Mouse (Mus musculus): ENCODE results near the gene Tbcc. TPM values are rescaled to one million over a fixed set of nuclear protein-coding genes. Genes with fewer than 3 reads are reported as not detected.

Gene Tbcc
- polyA plus RNA-seq, 1 experiment from 2014 or later = 55.6 TPM

- Histone ChIP-seq H3K36me3 (ENCODE audit: control insufficient read depth, insufficient read depth) (no peaks in the 10 kb centered on the region), H3K4me3 (replicated peaks; ENCODE audit: low read length) (no peak overlapping the region), H3K27me3 (replicated peaks; ENCODE audit: control insufficient read depth, insufficient read depth, low read length) (no peaks in the 10 kb centered on the region), H3K4me1 (replicated peaks; ENCODE audit: control insufficient read depth, insufficient read depth, low read length) (0 out of 2 replicates have a peak, but pooled peaks cover 3% of the 10 kb centered on the region), H3K9ac (replicated peaks; ENCODE audit: low read depth, low read length) (no peak overlapping the region), H3K9me3 (ENCODE audit: control insufficient read depth, low read length) (no peaks in the 10 kb centered on the region), H3K27ac (ENCODE audit: low read length) (no peak overlapping the region), H3K4me2 (ENCODE audit: low read length) (no peak overlapping the region)
- 91% methylated on average over 5 of the region's 5 CpGs for WGBS
- no peak for ATAC-seq
These were observed 13.4 kb upstream of the Tbcc start for GRCm38 (mm10) chr17:46877061-46877460.

GRCm38 (mm10) chr17:46879841-46880311 is 10.6 kb upstream of the Tbcc start:
- 43% methylated on average over 14 of the region's 14 CpGs for WGBS

GRCm38 (mm10) chr17:46880322-46880721 is 10.2 kb upstream of the Tbcc start:
- 78% methylated on average over 2 of the region's 2 CpGs for WGBS
- Histone ChIP-seq H3K4me1 (replicated peaks; ENCODE audit: control insufficient read depth, insufficient read depth, low read length) (0 out of 2 replicates have a peak, but pooled peaks cover 3% of the 10 kb centered on the region), H3K27me3 (replicated peaks; ENCODE audit: control insufficient read depth, insufficient read depth, low read length) (no peaks in the 10 kb centered on the region), H3K4me3 (replicated peaks; ENCODE audit: low read length) (no peak overlapping the region), H3K9me3 (ENCODE audit: control insufficient read depth, low read length) (no peaks in the 10 kb centered on the region), H3K4me2 (ENCODE audit: low read length) (no peak overlapping the region), H3K9ac (replicated peaks; ENCODE audit: low read depth, low read length) (no peak overlapping the region), H3K27ac (ENCODE audit: low read length) (no peak overlapping the region), H3K36me3 (ENCODE audit: control insufficient read depth, insufficient read depth) (no peaks in the 10 kb centered on the region)
- ATAC-seq = no peak

More at GRCm38 (mm10) chr17:46879841-46880311, 10.6 kb upstream of the Tbcc start:
- no peaks in the 10 kb centered on the region for H3K36me3 ChIP-seq (ENCODE audit: control insufficient read depth, insufficient read depth)
- no peak overlapping the region for H3K9ac ChIP-seq (replicated peaks; ENCODE audit: low read depth, low read length)
- H3K4me1 ChIP-seq (replicated peaks; ENCODE audit: control insufficient read depth, insufficient read depth, low read length) = 0 out of 2 replicates have a peak, but pooled peaks cover 3% of the 10 kb centered on the region
- ATAC-seq = peak; percentile 12; the same call in 1 of the 2 replicates
- H3K4me2 ChIP-seq (ENCODE audit: low read length) = no peak overlapping the region
- H3K9me3 ChIP-seq (ENCODE audit: control insufficient read depth, low read length) = no peaks in the 10 kb centered on the region
- H3K4me3 ChIP-seq (replicated peaks; ENCODE audit: low read length) = no peak overlapping the region
- no peak overlapping the region for H3K27ac ChIP-seq (ENCODE audit: low read length)
- H3K27me3 ChIP-seq (replicated peaks; ENCODE audit: control insufficient read depth, insufficient read depth, low read length) = no peaks in the 10 kb centered on the region

GRCm38 (mm10) chr17:46881728-46882127 is 8.8 kb upstream of the Tbcc start:
- Histone ChIP-seq H3K9me3 (ENCODE audit: control insufficient read depth, low read length) (no peaks in the 10 kb centered on the region), H3K9ac (replicated peaks; ENCODE audit: low read depth, low read length) (no peak overlapping the region), H3K27ac (ENCODE audit: low read length) (no peak overlapping the region), H3K27me3 (replicated peaks; ENCODE audit: control insufficient read depth, insufficient read depth, low read length) (no peaks in the 10 kb centered on the region), H3K4me1 (replicated peaks; ENCODE audit: control insufficient read depth, insufficient read depth, low read length) (0 out of 2 replicates have a peak, but pooled peaks cover 3% of the 10 kb centered on the region), H3K36me3 (ENCODE audit: control insufficient read depth, insufficient read depth) (no peaks in the 10 kb centered on the region), H3K4me2 (ENCODE audit: low read length) (no peak overlapping the region), H3K4me3 (replicated peaks; ENCODE audit: low read length) (no peak overlapping the region)
- ATAC-seq = no peak
- WGBS = 77% methylated on average over 6 of the region's 6 CpGs

- Histone ChIP-seq H3K4me1 (replicated peaks; ENCODE audit: control insufficient read depth, insufficient read depth, low read length) (0 out of 2 replicates have a peak, but pooled peaks cover 5% of the 10 kb centered on the region), H3K36me3 (ENCODE audit: control insufficient read depth, insufficient read depth) (no peaks in the 10 kb centered on the region), H3K27me3 (replicated peaks; ENCODE audit: control insufficient read depth, insufficient read depth, low read length) (no peaks in the 10 kb centered on the region), H3K4me3 (replicated peaks; ENCODE audit: low read length) (no peak overlapping the region), H3K4me2 (ENCODE audit: low read length) (no peak overlapping the region), H3K27ac (ENCODE audit: low read length) (no peak overlapping the region), H3K9me3 (ENCODE audit: control insufficient read depth, low read length) (no peaks in the 10 kb centered on the region), H3K9ac (replicated peaks; ENCODE audit: low read depth, low read length) (no peak overlapping the region)
- ATAC-seq = no peak
- 90% methylated on average over 9 of the region's 9 CpGs for WGBS
These were observed 7.4 kb upstream of the Tbcc start for GRCm38 (mm10) chr17:46883107-46883506.

GRCm38 (mm10) chr17:46884766-46885165 is 5.7 kb upstream of the Tbcc start:
- Histone ChIP-seq H3K9ac (replicated peaks; ENCODE audit: low read depth, low read length) (no peak overlapping the region), H3K9me3 (ENCODE audit: control insufficient read depth, low read length) (no peaks in the 10 kb centered on the region), H3K27me3 (replicated peaks; ENCODE audit: control insufficient read depth, insufficient read depth, low read length) (no peaks in the 10 kb centered on the region), H3K36me3 (ENCODE audit: control insufficient read depth, insufficient read depth) (no peaks in the 10 kb centered on the region), H3K4me2 (ENCODE audit: low read length) (no peak overlapping the region), H3K4me1 (replicated peaks; ENCODE audit: control insufficient read depth, insufficient read depth, low read length) (peaks cover 10% of the 10 kb centered on the region; the same call in 1 of the 2 replicates), H3K27ac (ENCODE audit: low read length) (no peak overlapping the region), H3K4me3 (replicated peaks; ENCODE audit: low read length) (no peak overlapping the region)
- no peak for ATAC-seq
- 87% methylated on average over 6 of the region's 6 CpGs for WGBS

- Histone ChIP-seq H3K4me1 (replicated peaks; ENCODE audit: control insufficient read depth, insufficient read depth, low read length) (peaks cover 9% of the 10 kb centered on the region; the same call in 1 of the 2 replicates), H3K4me2 (ENCODE audit: low read length) (no peak overlapping the region), H3K36me3 (ENCODE audit: control insufficient read depth, insufficient read depth) (no peaks in the 10 kb centered on the region), H3K27ac (ENCODE audit: low read length) (no peak overlapping the region), H3K27me3 (replicated peaks; ENCODE audit: control insufficient read depth, insufficient read depth, low read length) (no peaks in the 10 kb centered on the region), H3K9me3 (ENCODE audit: control insufficient read depth, low read length) (no peaks in the 10 kb centered on the region), H3K4me3 (replicated peaks; ENCODE audit: low read length) (no peak overlapping the region), H3K9ac (replicated peaks; ENCODE audit: low read depth, low read length) (no peak overlapping the region)
- 83% methylated on average over 11 of the region's 11 CpGs for WGBS
- no peak for ATAC-seq
These were observed 5.1 kb upstream of the Tbcc start for GRCm38 (mm10) chr17:46885218-46885909.

GRCm38 (mm10) chr17:46885910-46886643 is 4.4 kb upstream of the Tbcc start:
- Histone ChIP-seq H3K9me3 (ENCODE audit: control insufficient read depth, low read length) (no peaks in the 10 kb centered on the region), H3K27ac (ENCODE audit: low read length) (no peak overlapping the region), H3K4me2 (ENCODE audit: low read length) (no peak overlapping the region), H3K36me3 (ENCODE audit: control insufficient read depth, insufficient read depth) (no peaks in the 10 kb centered on the region), H3K4me1 (replicated peaks; ENCODE audit: control insufficient read depth, insufficient read depth, low read length) (peaks cover 9% of the 10 kb centered on the region; the same call in 1 of the 2 replicates), H3K4me3 (replicated peaks; ENCODE audit: low read length) (no peak overlapping the region), H3K9ac (replicated peaks; ENCODE audit: low read depth, low read length) (no peak overlapping the region), H3K27me3 (replicated peaks; ENCODE audit: control insufficient read depth, insufficient read depth, low read length) (no peaks in the 10 kb centered on the region)
- ATAC-seq = no peak
- WGBS = 61% methylated on average over 17 of the region's 17 CpGs

GRCm38 (mm10) chr17:46888511-46889212 is 1.8 kb upstream of the Tbcc start:
- no peaks in the 10 kb centered on the region for H3K36me3 ChIP-seq (ENCODE audit: control insufficient read depth, insufficient read depth)
- no peaks in the 10 kb centered on the region for H3K27me3 ChIP-seq (replicated peaks; ENCODE audit: control insufficient read depth, insufficient read depth, low read length)
- 34% methylated on average over 16 of the region's 16 CpGs for WGBS

More at GRCm38 (mm10) chr17:46888511-46889212, 1.8 kb upstream of the Tbcc start:
- Histone ChIP-seq H3K9me3 (ENCODE audit: control insufficient read depth, low read length) (no peaks in the 10 kb centered on the region), H3K4me2 (ENCODE audit: low read length) (peak overlapping the region; percentile 78), H3K4me3 (replicated peaks; ENCODE audit: low read length) (peak overlapping the region; percentile 62), H3K4me1 (replicated peaks; ENCODE audit: control insufficient read depth, insufficient read depth, low read length) (peaks cover 28% of the 10 kb centered on the region), H3K27ac (ENCODE audit: low read length) (peak overlapping the region; percentile 97), H3K9ac (replicated peaks; ENCODE audit: low read depth, low read length) (peak overlapping the region; percentile 85)
- no peak for ATAC-seq
